Mouse (Mus musculus): ENCODE measurements around the gene Smtn.

Smtn gene

DNA sequence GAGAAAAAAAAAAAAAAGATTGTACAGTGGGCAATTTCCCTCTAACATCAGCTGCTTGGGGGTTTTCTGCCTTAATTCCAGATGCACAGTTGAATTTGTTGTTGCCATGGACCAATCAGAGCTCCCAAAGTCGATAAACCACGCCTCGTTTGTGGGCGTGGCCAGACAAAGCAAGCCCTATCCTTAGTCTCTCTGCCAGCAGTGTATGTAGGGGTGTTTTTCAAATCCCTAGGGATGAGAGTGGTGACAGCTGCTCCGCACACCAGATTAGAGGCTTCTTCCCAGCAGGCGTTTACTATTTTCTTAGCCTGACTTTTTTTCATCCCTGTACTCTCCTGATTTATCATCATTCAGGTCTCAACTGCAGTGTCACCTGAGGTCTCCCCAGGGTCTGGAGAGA, 7.6 kb upstream of the Smtn start:
- no peak for DNase-seq (ENCODE audit: low read depth, low spot score)

DNA sequence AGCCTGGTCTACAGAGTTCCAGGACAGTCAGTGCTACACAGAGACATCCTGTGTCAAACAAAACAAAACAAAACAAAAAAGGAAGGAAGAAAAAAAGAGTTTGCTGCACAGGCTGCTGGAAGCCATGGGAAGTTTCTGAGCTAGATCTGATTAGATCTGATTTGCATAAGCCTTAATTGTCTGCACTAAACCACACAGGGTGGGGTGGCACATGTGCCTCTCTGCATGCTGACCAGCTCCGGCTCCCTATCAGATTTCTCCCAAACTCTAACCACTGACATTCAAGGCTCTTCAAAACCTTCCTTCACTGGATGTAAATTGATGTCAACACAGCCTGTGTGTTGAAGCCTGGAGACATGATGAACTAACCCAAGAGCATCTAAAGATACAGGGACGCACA, 6.6 kb upstream of the Smtn start:
- DNase-seq (ENCODE audit: low read depth, low spot score): peak; percentile 19

DNA sequence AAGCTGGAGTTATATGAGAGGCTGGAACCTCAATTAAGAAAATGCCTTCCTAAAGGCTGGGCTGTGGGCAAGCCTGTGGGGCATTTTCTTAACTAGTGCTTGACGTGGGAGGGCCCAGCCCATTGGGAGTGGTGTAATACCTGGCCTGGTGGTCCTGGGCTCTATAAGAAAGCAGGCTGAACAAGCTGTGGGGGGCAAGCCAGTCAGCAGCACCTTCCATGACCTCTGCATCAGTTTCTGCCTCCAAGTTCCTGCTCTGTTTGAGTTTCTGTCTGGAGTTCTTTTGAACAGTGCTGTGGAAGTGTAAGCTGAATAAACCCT, 5.8 kb upstream of the Smtn start:
- DNase-seq (ENCODE audit: low read depth, low spot score): no peak

DNA sequence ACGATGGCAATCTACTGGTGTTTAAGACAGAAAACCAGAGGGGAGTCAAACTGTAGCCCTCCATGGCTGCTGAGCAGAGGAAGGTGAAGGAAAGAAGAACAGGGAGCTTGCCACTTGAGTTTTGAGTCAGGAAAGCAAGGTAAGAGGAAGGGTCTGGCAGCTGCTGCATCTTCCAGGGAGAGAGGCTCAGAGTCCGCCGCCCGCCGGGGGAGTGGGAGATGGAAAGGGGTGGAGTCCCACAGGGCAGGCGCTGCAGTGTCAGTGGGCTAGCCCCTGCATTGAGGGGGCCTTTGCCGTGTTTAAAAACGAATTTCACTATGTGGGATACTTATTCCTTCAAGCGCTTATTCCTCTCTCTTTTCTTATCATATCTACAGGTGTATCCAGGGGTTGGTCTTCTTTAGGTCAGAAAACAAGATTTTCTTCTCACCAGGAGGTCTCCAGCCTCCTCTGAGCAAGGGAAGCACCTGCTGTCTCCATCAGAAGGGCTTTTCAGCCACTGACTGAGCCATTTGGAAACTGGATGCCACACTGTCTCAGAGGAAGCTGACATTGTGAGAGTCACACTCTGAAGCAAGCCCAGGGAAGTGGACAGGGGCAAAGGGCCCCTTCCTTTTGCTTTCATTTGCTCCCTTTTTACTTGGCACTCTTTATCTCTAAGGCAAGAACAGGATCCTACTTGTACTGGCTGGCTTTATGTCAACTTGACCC, 5.3 kb upstream of the Smtn start:
- DNase-seq (ENCODE audit: low read depth, low spot score): no peak

DNA sequence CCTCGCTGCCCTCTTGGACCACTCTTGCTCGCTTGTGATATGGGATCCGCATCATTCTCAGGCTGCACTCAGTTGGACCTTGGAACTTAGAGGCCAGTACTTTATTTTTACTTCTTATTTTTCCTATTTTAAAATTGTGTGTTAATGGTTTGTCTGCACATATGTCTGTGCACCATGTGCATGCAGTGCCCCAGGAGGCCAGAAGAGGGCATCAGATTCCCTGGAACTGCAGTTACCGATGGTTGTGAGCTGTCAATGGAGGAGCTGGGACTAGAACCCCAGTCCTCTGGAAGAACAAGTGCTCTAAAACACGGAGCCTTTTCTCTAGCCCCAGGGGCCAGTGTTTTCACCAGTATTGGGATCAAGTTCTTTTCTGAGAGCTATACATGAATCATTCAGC, 4.0 kb upstream of the Smtn start:
- no peak for DNase-seq (ENCODE audit: low read depth, low spot score)

DNA sequence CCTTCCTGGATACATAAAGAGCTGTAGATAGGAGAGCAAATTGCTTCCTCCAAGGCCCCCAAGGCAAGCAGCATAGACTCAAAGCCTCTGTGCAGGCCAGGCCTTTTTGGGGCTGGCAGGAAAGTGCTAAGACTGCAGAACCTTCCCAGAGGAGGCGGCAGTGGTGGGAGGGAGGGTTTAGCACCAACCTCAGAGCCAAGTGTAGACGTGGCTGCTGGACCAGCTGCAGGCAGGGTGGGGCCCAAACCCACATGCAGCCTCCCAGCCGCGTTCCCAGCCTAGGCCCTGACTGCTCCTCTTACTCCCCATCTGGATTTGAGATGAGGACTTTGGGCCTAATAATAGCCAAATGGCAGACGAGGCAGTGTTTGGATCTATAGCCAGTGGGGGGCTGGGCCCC, 2.6 kb upstream of the Smtn start:
- no peak for DNase-seq (ENCODE audit: low read depth, low spot score)

DNA sequence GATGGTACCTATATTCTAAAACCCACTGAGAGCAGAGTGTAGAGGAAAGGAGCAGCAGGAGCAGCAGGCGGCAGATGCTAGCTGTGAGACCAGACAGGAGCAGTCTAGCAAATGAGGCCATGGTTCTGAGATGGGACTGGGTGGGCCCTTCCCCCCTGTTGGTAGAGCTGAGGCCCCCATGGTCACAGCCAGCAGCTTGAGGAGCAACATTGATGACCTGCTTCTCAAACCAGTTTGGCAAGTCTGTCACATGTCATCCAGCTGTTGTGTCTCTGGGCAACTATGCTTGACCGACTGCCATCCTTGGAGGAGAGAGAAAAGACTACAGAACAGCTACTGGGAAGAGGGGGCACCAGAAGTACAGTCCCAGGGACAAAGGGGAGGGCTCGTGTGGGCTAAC, 1.5 kb upstream of the Smtn start:
- DNase-seq (ENCODE audit: low read depth, low spot score): no peak

DNA sequence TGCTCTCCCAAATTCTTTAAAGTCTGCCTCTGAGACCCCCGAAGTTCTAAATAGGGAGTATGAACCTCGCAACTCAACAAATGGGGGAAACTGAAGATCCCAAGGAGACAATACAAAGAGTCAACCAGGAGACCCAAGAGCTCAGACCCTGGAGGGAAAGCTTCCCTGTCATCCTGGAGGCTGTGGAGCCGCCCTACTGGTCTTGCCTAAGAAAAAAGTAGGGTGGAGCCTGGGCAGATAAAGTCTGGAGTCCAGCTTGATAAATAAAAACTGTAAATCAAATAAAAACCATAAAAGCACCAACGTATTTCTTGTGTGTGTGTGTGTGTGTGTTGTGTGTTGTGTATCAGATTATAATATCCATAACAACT, 601 bp downstream of the Smtn start:
- no peak for DNase-seq (ENCODE audit: low read depth, low spot score)

DNA sequence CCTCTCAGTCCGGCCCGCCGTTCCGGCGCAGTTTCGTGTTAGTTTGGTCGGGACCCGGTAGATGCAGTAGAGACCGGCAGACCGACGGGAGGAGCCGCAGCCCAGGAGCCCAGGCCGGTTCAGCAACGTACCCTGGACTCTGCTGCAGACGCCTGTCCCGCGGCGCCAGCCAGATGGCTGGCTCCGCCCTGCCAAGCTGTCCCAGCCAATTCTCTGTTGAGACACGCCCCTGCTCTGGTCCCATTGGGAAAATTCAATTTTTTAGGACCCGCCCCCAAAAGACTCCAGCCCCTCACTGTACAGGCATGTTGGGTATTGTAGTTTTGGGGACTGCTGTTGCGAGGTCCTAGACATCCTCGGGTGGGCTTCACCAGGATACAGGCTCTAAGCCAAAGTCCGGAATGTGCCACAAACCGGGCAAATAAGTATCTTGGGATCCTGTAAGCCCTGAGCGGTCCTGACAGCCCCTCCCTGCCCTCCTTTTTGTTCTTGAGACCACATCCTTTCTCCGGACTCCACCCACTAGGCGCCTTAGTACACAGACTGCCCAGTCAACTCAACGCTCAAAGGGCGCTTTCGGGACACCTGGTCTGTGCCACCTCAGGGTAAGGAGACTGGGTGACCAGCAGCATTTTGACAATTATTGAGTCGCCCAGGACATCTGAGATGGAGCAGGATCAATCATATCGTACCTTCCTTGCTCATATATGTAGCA, 1.1 kb downstream of the Smtn start:
- peak; percentile 83 for DNase-seq (ENCODE audit: low read depth, low spot score)

DNA sequence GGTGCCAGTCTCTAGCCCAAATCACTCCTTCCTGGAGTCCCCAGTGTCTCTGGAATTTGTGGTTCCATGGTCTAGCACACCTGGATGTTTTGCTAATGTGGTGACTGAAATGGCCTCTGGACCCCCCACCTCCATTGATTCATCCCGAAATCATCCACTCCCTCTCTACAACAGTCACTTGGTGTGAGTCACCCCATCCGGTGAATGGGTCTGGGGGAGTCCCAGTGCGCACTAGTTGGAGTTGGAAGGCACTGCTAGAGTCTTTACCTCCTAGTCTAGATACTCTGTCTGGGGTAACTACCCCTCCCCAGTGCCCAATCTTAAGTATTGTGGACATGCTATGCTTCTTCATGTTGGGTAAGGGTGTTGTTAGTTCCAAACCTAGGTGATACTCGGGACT, 2.1 kb downstream of the Smtn start:
- DNase-seq (ENCODE audit: low read depth, low spot score): no peak

DNA sequence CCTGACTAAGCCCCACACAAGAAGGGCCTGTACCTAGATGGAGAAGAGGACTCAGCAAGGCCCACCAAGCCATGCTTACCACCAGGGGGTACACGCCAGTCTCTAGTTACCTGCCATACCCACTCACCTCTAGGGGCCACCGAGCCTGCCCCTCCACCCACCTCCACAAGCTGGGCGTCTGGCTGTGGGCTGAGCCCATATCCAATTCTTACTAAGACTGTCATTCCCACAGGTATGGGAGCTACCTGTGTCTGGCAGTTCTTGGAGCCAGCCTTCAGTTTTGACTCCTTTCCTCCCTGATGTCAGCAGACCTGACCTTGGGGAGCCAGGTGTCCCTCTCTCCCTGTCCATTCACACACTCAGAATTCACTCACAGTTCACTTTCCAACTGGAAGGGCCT, 2.7 kb downstream of the Smtn start:
- DNase-seq (ENCODE audit: low read depth, low spot score): peak; percentile 21

DNA sequence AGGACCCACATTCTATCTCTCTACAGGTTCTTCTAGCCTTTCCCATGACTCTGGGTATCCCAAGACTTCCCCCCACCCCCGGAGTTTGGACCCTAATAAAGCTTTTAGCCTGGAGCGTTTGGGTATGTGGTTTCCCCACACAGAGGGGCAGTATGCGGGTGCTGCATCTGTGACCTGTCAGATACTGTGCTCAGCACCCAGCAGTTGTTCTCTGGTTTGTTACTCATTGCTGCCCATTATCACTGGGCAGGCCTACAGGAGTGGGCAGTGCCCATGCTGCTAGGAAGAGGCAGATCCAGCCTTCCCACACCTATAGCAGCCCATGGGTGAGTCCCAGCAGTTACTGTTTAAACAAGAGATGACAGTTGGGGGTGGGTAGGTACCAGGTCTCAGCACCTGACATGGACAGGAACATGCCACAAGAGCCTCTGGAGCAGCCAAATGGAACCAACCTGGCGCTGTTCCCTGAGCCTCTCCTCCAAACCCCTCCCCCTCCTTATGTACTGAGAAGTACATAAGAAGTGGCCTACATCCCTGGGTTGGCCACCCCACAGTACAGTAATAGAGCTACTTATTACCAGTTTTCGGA, 3.6 kb downstream of the Smtn start:
- DNase-seq (ENCODE audit: low read depth, low spot score): no peak

DNA sequence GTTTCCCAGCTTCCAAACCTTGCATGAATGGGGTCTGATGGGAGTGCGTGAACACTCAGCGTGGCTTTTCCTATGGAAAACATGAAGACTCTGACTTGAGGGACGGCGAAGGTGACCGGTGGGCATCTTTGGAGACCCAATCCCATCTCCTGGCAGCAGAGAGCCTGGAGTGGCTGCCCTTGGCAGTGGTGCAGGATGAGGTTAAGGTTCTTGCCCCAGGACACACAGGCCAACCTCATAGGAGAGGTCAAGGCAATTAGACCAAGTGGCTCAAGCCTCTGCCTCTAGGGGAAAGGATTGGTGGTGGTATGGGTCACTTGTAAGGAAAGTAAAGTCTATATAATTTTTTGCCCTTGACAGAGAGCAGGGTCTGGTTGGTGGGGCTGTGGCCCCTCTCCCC, 4.3 kb downstream of the Smtn start:
- no peak for DNase-seq (ENCODE audit: low read depth, low spot score)

DNA sequence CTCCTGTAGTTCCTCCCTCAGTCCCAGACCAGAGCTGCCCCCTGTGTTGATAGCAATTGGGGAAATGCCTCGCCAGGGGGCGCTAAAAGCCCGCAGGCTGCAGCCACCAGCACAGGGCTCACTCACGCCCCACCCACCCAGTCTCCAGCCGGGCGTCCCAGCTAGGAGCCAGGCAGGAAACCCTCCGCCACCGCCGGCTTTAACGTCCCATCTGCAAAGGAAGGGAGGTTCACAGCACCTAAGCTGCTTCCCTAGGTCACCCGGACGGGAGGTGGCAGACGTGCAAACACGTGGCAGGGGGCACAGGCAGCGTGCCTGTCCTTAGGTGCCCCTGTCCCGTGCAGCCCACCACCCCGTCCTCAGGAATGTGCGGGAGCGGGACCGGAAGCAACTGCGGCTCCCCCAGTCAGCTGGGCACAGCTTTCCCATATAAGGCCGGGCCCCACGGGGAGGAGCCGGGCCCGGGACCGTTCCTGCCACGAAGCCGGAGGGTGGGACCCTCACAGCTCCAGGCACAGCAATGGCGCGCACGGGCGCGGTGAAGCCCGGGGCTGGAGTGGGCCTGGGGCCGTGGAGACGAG, 4.9 kb downstream of the Smtn start:
- DNase-seq (ENCODE audit: low read depth, low spot score): peak; percentile 91

DNA sequence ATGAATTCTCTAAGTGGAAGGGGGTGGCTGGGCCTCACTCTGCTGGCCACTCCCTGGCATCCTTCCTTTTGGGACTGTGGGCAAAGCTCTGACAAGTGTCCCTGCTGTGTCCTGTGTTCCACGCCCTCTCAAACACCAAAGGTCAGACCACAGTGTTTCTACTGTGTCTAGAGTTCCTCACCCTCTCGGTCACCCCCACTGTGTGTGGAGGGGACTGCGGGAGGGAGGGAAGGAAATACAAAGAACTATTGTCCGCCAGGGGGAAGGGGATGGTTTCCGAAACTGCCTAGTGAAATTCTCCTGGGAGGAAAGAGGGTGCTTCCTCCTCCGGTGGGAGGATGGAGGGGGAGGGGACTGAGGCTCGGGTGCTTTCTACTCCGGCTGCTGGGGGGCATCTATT, 5.5 kb downstream of the Smtn start:
- DNase-seq (ENCODE audit: low read depth, low spot score): no peak

DNA sequence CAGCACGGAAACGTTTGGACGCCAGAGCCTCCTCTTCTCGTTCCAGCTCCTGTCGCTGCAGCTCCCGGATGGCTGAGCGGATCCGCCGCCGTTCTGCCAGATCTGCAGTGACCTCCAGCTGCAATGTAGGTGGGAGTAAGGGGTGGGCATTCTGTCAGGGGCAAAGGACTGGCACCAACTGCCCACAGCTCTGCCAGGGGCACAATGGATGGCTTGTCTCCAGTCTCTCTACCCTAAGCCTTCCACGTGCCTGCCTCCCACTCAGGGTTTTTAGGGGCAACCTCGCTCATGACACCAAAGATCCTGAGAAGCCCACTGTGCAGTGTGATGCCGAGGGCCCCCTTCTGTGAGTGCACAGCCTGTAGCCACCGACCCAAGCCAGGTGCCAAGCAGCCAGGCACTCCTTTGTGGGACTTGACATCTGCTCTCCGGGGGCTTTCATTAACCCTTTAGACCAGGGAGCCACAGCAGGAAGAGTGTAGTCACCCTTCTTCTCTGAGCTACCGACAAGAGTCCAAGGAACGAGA, 6.9 kb downstream of the Smtn start:
- no peak for DNase-seq (ENCODE audit: low read depth, low spot score)

DNA sequence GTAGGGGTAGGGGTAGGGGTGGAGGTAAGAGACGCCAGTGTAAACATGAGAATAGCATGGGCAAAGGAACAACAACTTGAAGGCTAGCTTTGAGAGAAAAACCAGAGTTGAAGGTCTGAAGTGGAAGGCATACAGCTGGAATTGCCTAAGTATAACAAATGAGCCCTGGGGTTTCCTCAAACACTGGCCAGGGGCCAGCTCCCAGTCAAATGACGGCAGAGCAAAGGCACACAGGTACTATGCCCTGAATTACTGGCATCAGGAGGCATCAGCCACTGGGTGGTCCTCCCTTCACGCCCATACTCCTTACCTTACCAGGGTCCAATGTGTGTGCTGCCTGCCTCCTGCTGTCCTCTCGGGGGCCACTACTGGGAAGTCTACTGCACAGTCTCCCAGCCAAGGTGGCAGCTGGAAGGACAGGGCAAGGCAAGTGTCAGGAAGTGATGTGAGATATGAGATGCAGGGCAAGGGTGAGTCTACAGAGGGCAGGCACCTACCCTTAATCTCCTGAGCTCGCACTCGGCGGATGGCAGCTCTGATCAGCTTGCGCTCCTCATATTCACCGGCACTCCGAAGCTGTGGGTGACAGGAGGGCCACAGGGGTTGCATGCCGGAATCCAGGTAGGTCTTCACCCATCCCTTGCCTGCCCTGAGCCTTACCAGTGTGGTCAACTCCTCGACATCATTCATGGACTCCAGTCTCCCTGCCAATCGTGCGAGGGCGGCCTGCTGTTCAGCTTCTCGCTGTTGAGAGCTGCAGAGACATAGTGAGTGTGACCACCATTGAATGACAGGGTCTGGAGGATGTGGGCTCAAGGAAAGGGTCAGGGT, 8.1 kb downstream of the Smtn start:
- DNase-seq (ENCODE audit: low read depth, low spot score): no peak

DNA sequence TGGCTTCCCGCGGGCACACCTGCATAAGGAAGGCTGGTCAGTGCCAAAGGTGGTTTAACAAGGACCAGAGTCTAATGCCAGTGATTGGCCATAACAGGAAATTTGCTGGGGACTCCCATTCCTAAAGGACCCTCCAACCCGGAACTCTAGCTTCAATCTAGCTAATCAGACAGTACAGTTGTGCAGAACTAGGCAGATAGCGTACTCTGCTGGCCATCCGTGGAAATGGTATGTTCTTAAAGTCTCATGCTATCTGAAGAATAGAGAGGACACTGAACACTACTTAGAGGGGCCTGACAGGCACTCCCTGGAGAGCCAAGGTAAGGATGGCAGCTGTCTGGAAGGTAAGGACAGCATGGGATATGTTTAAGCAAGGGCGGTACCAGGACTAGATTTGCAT, 8.8 kb downstream of the Smtn start:
- no peak for DNase-seq (ENCODE audit: low read depth, low spot score)

DNA sequence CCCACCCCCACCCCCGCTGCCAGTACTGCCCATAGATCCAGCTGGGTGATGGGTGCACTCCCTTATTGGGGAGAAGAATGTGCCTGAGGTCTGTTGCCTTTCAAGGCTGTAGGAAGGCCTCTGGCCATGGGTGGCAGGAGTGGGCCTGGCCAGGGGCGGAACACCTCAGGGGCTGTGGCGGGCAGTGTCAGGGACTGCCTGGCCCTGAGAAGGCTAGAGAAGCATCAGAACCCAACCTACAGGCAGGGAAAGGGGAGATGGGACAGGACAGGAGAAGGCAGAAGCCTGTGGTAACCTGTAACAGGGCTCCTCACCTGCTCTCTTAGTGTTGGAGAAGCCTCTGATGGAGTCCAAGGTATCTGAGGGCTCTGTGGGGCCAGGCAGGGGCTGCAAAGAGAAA, 9.7 kb downstream of the Smtn start:
- DNase-seq (ENCODE audit: low read depth, low spot score): no peak

DNA sequence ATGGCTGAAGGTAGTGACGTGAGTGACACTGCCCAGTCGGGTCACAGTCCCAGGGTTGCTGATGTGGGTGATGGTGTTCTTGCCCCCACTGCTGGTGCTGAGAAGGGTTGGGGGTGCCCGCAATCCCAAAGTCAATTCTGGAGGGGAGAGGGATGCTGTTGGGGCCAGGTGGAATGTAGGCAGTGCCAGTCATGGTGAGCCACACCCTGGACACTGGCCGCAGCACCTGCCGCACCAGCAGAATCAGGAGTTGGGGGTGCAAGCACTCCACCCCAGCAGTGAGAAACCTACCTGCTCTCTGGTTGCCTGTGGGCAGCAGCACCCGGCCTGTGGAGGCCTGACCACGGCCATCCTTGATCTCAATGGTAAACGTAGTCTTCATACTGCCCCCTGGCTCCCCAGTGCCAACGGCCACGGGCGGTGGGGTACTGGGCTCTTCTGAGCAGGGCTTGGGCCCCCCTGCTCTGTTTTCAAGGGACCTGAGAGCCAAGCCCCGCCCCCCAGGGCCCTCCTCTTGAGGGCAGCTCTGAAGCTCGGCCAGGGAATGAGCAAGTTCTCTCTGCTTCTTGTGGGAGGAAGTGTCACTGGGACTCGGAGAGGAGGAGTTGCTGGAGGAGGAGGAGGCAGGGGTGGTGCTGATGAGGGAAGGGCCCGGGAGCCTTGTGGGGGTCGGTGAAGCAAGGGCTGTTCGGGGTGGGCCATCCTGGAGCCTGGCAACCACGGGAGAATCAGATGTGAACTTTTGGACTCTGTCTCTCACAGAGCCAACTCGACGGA, 10.7 kb downstream of the Smtn start:
- no peak for DNase-seq (ENCODE audit: low read depth, low spot score)

DNA sequence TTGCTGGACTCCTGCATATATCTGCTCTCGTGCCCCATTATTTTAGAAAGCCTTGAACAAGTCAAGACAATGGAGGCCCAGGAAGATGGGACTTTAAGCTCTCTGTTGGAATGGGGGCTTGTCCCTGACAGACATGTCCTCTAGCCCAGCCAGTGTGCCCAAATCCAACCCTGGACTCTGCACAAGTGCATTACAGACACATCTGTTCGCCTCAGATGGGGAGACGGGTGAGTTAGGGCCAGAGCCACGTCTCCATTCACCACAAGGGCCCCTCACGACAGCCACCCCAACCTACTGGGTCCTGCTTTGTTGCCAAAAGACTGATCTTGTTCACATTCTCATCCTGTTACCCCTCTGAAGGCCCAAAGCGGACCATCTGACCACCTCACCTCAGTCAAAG, 12.2 kb downstream of the Smtn start:
- DNase-seq (ENCODE audit: low read depth, low spot score): no peak

Measured in CD4-positive helper T cell, adult 2 months (primary cell).